Mouse (Mus musculus) heart, adult 2 months (tissue): ENCODE measurements around the gene Irf1.

Source experiments
- CTCF ChIP-seq: fragments of 200-600 bp; IDR thresholded peaks from 2 replicates; pipeline ENCODE4 v1.8.1; 2022; ENCODE audit warnings: antibody characterized with exemption, mild to moderate bottlenecking, moderate library complexity
- EP300 ChIP-seq: fragments of 200-500 bp; IDR thresholded peaks from 2 replicates; pipeline ENCODE4 v1.6.1; 2011; ENCODE audit warnings: low read depth, low read length, control low read depth; ENCODE audit not compliant: insufficient read depth
- POLR2A ChIP-seq: fragments of 200-500 bp; IDR thresholded peaks from 2 replicates; pipeline ENCODE4 v1.6.1; 2011; ENCODE audit warnings: mild to moderate bottlenecking, low read depth, low read length, control low read depth; ENCODE audit not compliant: insufficient read depth

GRCm38 (mm10) chr11:53769185-53769576 lies 633 bp upstream of the Irf1 start:
- no peak for TF ChIP-seq CTCF
- TF ChIP-seq EP300: no peak
- TF ChIP-seq POLR2A: no peak
